Mouse (Mus musculus): Measurements from ENCODE around the gene Igsf8. TPM values are rescaled to one million over a fixed set of nuclear protein-coding genes. Genes with fewer than 3 reads are reported as not detected.

Gene Igsf8
- total RNA-seq, 2 experiments from 2014 or later: 7.4 to 8.3 TPM

DNA sequence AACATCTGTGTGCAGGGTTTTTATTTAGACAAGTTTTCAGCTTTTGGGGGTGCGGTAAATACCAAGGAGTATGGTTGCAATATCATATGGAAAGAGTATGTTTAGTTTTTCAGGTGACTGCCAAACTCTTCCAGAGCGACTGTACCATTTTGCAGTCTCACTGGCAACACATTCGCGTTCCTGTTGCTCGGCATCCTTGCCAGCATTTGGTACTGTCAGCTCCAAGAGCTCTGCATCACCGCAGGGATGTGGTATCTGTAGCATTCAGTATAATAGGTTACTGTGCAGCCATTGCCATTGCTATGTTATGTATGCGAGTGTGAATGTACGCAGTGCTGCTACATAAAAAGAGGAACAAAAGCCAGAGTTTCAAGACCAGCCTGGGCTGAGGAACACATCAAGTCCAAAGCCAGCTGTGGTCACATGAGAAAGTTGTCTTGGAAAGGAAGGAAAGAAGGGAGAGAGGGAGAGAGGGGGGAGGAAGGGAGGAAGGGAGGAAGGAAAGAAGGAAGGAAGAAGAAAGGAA lies 70.0 kb downstream of the Igsf8 start:
- TF ChIP-seq CTCF (IDR thresholded peaks at IDR 0.05): no peak
- intact Hi-C loops (cut with DNase I): no loop called here
- Histone ChIP-seq H3K27ac (no peak overlapping the region), H3K4me3 (no peak overlapping the region)
- DNase-seq: no peak

DNA sequence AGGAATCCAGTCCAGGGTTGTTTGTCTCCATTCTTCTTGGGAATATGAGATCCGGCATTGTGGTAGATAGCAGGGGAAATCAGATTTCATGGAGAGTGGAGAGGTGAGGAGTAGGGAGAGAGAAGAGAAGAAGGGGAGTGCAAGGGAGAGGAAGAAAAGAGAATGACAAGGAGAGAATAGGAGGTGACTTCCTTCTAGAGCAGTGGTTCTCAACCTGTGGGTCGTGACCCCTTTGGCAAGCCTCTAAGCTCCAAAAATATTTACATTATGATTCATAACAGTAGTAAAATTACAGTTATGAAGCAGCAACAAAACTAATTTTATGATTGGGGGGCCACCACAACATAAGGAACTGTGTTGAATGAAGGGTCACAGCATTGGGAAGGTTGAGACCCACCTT lies 71.5 kb downstream of the Igsf8 start:
- no peak for DNase-seq
- Histone ChIP-seq H3K4me3 (no peak overlapping the region), H3K27ac (no peak overlapping the region)
- TF ChIP-seq CTCF (IDR thresholded peaks at IDR 0.05): no peak
- intact Hi-C loops (cut with DNase I): no loop called here

DNA sequence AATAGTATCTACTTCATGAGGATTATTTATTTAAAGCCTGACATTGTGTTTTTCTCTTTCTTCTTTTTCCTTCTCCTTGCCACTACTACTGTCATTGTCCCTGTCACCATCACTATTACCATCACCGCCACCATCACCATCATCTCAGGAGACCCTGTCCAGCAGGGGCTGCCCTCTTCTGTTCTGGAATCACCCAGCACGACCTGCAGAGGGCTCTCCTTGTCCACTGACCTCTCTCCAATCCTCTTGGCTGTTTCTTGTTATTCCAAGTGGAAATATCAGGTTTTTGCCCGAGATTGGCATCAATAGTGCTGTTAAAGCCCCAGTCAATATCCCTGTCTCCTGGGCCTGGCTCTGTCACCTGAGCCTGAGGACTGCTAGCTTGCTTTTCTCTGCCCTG lies 72.1 kb downstream of the Igsf8 start:
- peak; percentile 21; the same call in 1 of the 2 replicates for TF ChIP-seq CTCF (IDR thresholded peaks at IDR 0.05)
- intact Hi-C loops (cut with DNase I): no loop called here
- 0 out of 2 replicates have a peak overlapping the region, but pooled peaks have one; percentile 51 for H3K27ac ChIP-seq
- H3K4me3 ChIP-seq: no peak overlapping the region
- DNase-seq: peak; percentile 64

DNA sequence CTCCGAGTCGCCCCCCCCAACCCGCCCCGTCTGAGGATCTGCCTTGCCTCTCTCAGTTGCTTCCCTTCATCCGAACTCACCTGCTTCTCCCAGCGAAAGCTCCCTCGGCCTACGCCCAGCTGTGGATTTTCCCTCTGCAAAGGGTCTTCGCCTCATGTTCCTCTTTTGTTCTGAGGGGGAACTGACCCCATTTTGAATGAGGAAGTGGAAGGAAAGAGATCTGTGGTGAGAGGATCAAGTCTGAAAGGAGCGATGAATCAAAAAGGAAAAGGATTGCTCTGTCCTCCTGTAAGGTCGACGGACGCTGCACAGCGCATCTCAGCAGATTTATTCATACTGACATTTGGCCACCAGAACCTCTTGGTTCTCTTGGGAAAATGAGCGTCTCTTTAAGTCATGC lies 74.4 kb downstream of the Igsf8 start:
- no peak for TF ChIP-seq CTCF (IDR thresholded peaks at IDR 0.05)
- no peak overlapping the region for H3K4me3 ChIP-seq
- no peak for DNase-seq
- H3K27ac ChIP-seq: no peak overlapping the region
- intact Hi-C loops (cut with DNase I): no loop called here

DNA sequence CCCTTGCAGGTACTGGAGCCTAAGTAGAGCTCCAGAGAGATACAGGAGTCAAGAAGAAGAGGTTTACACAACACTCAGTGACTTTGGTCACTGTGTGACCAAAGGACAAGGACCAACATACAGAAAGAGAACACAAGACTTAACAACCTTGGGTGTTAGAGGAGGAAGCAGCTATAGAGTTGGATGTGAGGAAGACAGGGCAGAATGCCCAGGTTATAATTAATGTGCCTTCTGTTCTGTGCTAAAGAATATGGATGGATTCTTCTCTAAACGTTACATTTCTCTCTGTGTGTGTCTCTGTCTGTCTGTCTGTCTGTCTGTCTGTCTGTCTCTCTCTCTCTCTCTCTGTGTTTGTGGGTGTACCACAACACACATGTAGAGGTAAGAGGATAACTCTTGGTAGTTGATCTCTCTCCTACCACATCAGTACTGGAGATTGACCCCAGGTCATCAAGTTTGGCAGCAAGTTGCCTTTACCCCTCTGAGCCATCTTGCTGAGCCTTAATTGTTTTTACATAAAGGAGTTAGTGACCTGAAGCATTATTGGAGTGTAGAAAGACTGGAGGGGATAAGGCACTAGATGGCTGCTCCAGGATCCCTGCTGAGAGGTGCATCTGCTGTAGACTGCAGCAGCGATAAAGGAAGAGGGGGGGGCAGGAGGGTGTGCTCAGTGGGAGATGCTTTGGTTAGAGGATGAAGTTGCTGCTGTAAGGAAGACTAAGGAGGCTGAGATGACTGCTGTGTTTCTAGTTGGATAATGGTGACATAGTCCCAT lies 76.2 kb downstream of the Igsf8 start:
- intact Hi-C loops (cut with DNase I): no loop called here
- no peak for DNase-seq
- Histone ChIP-seq H3K27ac (no peak overlapping the region), H3K4me3 (no peak overlapping the region)
- no peak for TF ChIP-seq CTCF (IDR thresholded peaks at IDR 0.05)

DNA sequence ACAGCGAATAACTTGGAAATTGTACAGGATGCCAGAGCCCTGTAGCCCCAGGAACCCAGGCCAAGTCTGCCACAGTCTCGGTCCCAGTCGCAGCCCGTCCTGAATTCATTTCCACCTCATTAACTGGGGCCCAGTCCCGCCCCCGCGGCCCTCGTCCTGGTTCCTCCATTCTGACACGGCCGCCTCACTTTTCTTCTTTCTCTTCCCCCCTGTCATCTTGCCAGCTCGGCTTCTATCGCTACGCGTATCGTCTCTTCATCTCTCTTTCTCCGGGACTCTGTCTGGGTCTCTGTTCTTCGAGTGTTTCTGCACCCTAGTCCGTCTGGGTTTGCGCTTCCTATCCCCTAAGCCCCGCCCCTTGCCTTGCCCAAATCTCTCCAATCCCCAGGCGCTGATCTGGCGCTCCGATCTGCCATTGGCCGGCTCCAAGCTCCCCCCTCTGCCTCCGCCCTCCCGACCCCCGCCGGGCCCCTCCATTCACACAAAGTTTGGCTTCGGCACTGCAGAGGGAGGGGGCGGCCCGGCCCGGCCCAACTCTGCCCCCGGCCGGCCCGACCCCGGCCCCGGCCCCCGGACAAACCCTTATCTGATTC lies 79.4 kb downstream of the Igsf8 start, which contains the start of gene Kcnj10:
Gene Kcnj10, plus strand, starts transcription at position 482 of the 593 bp plus-strand sequence.
- TF ChIP-seq CTCF (IDR thresholded peaks at IDR 0.05): no peak
- Histone ChIP-seq H3K27ac (no peak within 1 kb of the TSS), H3K4me3 (peak within 1 kb of the TSS; percentile 71)
- intact Hi-C loops (cut with DNase I): no loop called here
- peak; percentile 75 for DNase-seq

DNA sequence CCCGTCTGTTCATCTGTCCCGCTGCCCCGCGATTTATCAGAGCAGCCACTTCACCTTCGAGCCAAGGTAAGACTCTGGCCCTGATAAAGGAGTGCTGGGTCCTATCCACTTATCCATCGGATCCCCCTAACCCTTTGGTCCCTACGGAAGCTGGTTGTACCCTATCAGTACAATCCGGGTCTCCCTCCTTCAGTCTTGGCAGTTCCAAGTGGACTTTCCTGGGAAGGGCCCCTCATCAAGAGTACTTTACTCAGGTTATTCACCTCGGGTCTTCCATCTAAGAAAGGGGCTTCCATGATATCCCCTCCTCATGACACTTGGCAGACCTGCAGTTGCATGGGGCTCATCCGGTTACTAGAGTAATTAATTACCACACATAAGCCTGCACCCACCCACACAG lies 79.9 kb downstream of the Igsf8 start:
- intact Hi-C loops (cut with DNase I): no loop called here
- no peak for TF ChIP-seq CTCF (IDR thresholded peaks at IDR 0.05)
- Histone ChIP-seq H3K4me3 (peak overlapping the region; percentile 71), H3K27ac (no peak overlapping the region)
- DNase-seq: no peak

DNA sequence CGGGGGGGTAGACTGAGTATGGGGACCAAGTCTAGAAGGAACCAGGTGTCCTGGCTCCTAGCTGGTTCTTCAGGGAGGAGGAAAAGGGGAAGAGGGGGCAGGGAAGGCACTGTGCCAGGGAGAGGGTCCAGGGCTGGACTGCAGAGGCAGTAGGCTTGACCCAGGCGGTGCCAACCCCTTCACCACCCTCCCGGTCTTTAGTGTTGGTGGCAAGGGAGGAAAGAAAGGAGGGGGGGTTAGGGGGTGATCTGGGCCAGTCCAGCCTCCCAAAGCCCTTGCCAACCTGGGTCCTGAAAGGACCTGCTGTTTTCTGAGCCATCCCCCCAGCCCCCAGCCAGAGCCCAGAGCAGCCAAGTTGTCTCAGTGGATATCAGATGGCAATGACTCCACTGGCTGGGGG lies 81.3 kb downstream of the Igsf8 start:
- intact Hi-C loops (cut with DNase I): no loop called here

DNA sequence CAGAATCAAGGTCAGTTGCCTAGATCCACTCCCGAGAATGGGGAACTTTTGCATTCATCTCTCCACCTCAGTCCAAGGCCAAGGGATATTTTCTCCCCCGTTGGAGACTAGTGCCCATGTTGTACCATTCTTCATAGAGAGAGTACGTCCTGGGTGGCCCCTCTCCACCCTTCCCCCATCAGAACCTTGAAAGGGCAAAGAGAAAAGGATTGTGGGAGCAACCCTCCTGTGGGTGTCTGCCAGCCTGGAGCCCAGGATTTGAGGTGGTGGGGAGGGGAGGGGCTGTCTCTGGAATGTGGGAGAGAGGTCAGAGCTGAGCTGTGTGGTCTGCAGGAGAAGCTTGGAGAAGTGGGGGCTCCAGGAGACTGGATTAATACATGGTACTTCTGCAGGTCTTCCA lies 82.5 kb downstream of the Igsf8 start:
- no peak overlapping the region for H3K4me3 ChIP-seq
- TF ChIP-seq CTCF (IDR thresholded peaks at IDR 0.05): no peak
- H3K27ac ChIP-seq: no peak overlapping the region
- no peak for DNase-seq
- intact Hi-C loops (cut with DNase I): no loop called here

More for the DNA sequence above, 81.3 kb downstream of the Igsf8 start:
- Histone ChIP-seq H3K27ac (no peak overlapping the region), H3K4me3 (no peak overlapping the region)
- DNase-seq: no peak
- TF ChIP-seq CTCF (IDR thresholded peaks at IDR 0.05): no peak

DNA sequence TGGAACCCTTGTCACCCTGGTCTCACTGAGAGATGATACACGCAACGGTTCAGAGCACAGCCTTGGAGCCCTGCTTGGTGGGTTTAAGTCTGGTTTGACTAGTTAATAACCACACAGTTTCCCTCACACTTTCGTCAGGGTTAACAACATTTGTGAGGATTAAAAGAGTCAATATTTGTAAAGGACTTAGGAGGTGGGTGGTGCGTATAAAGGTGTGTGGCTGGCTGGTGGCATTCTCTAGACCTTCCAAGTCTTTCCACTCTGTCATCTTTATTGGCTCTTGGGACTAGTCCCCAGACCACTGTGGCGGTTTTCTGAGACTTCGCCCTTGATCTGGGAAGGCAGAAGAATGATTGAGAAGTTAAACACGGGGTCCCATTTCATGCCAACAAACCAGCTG lies 83.4 kb downstream of the Igsf8 start:
- Histone ChIP-seq H3K4me3 (no peak overlapping the region), H3K27ac (no peak overlapping the region)
- DNase-seq: no peak
- TF ChIP-seq CTCF (IDR thresholded peaks at IDR 0.05): no peak
- intact Hi-C loops (cut with DNase I): no loop called here

DNA sequence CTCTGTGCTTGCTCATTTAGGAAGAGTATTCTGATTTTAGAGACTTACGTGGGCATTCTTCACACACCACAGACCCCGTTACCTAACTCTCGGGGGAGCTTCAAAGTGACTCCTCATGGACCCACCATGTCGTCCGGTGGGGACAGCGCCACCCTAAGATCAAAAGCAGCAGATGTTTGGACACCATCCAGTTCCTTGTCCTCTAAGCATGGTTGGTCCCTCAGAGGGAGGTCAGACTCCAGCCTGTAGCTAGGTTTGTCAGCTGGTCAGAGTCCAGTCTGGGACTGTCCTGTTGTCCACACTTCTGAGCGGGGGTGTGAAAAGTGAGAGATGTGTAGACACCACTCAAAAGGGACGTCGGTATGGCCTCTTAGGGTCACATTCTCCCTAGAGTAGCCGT lies 85.3 kb downstream of the Igsf8 start:
- TF ChIP-seq CTCF (IDR thresholded peaks at IDR 0.05): no peak
- no peak for DNase-seq
- Histone ChIP-seq H3K4me3 (no peak overlapping the region), H3K27ac (no peak overlapping the region)
- intact Hi-C loops (cut with DNase I): no loop called here

DNA sequence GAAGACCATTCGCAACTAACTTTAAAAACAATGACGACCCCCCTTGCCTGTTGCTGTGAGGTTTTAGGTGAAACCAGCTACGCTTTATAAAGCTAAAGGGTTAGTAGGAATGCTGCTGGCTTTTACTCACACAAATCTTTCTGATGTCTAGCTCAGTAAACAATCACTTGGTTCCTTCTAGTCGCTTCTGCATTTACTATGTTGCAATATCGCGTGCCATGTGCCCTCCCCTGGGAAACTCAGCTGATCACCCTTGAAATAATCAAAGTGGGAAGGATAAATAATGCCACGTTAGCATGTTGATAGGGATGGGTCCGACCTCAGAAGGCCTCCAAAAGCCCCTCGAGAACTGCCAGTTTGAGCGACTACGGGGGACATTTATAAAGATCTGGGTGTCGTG lies 85.9 kb downstream of the Igsf8 start:
- Histone ChIP-seq H3K27ac (no peak overlapping the region), H3K4me3 (no peak overlapping the region)
- DNase-seq: no peak
- intact Hi-C loops (cut with DNase I): no loop called here
- no peak for TF ChIP-seq CTCF (IDR thresholded peaks at IDR 0.05)

DNA sequence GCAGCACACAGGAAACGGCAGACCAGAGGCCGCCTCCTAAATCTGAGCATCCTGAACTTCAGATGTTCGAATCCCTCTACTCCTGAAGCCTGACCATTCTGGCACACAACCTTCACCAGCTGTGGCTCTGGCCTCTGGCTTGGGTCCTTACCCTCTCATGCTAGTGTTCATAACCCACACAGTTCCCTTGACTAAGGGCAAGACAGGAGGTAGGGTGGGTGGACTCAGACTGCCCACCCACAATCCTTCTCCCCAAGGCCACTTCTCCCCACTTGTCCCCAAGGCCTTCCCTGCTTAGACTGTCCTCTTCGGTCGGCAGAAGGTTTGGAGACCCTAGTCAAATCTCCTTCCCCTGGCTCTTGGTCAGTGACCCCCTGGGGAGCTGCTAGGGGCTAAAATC lies 88.1 kb downstream of the Igsf8 start:
- Histone ChIP-seq H3K4me3 (no peak overlapping the region), H3K27ac (no peak overlapping the region)
- no peak for DNase-seq
- no peak for TF ChIP-seq CTCF (IDR thresholded peaks at IDR 0.05)
- intact Hi-C loops (cut with DNase I): no loop called here

Data from gastrocnemius, adult 2 months (tissue).